Mouse (Mus musculus) kidney, adult 11 months (tissue): Measurements from ENCODE around the gene Ackr1.
A peak's percentile ranks its signal among the peaks of the same experiment; 100 is the strongest.
"Not testable (repeated sequence)": the region's sequence is repeated elsewhere in the genome, so short reads cannot be mapped to it uniquely, and the experiment has no call there.

ENCODE experiments used
- DNase-seq: peaks from one replicate; pipeline ENCODE4 v3.0.0; 2022

The Ackr1 gene

DNA sequence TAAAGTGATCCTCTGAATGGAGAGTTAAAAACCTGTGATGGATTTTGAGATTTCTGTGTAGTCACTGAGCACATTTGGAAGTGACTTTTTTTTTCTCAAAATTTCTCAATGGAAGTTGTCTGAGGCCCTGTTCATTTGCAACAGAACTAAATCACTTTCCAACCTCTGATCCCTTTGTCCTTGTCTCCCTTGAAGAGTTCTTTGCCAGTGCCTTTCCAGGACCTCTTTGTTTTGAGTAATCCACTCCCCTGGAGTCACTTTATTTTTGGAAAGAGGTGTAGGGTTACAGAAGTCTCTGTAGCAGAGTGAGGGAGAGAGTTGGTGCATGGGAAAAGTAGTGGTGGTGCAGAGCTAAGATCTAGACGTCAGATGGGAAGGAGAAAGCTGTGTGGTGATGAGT lies 15.0 kb upstream of the Ackr1 start:
- no peak for DNase-seq

- no peak for DNase-seq
These were observed 11.6 kb upstream of the Ackr1 start for GRCm38 (mm10) chr1:173345112-173345511.

DNA sequence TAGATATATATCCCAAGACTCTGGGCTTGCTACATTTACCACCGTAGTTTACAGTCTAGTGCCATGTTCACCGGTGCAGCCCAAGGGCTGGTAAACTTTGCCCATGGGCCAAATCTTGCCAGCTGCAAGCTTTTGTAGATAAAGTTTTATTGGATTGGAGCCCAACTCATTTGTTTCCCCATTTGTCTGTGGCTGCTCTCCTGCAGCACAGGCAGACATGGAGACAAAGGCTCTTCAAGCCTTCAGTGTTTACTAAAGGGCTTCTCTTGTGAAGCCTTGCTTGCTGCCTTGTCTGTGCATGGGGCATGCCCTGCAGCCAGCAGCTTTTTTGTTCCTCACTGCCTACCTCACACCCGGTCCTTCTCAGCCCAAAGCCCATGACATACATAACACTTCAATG lies 10.4 kb upstream of the Ackr1 start:
- no peak for DNase-seq

DNA sequence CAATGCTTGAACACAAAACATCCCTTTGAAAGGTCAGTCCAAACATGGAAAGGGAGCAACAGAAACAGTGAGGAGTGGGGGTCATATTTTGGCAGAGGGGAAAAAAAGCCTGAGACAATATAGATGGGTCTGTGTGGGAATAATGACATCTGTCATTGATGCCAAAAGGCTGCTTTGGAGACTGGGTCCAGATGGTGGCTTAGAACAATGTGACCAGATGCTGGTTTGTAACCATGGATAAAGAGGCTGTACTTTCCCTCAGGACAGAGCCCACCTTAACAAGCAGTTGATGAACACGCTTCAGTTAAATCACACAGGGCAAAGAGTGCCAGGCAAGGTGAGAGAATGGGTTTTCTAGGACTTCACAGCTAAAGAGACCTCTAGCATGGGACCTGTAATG lies 8.9 kb upstream of the Ackr1 start:
- no peak for DNase-seq

GRCm38 (mm10) chr1:173339543-173339942 lies 6.0 kb upstream of the Ackr1 start:
- peak; percentile 8 for DNase-seq

DNA sequence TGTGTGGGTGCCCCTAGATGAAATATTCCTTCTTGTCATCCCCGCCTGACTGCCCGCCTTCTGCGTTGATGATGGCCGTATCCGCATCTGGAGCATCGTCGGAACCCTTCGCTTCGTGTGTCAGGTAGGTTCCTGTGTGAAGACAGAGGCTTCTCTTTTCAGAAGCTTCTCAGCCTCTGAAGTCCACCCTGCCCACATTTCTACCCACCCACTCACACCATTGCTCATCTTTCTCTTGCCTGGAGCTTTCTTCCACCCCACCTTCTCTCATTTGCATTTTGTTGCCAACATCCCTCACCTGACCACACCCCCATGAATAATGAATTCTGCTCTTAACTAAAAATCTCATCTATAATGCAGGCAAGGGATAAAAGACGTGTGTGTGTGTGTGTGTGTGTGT lies 3.5 kb upstream of the Ackr1 start:
- no peak for DNase-seq

GRCm38 (mm10) chr1:173335903-173336302 lies 2.4 kb upstream of the Ackr1 start:
- no peak for DNase-seq

DNA sequence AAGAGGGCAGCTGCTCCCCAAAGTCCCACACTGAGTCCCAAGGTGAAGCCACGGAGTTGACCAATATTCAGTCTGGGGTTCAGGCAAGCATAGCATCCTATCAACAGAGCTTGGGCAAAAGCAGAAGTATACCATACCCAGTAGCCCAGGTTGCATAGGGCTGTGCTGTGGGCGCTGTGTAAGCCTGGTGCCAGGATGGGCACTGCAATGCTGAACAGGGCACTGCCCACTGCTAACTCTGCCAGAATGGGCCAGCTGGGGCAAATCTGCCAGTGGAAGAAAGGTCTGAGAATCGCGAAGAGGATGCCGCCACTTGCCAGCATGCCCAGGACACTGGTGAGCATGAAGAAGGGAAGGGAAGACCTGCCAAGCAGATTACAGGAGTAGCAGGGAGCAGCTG lies 1.1 kb downstream of the Ackr1 start:
- no peak for DNase-seq

DNA sequence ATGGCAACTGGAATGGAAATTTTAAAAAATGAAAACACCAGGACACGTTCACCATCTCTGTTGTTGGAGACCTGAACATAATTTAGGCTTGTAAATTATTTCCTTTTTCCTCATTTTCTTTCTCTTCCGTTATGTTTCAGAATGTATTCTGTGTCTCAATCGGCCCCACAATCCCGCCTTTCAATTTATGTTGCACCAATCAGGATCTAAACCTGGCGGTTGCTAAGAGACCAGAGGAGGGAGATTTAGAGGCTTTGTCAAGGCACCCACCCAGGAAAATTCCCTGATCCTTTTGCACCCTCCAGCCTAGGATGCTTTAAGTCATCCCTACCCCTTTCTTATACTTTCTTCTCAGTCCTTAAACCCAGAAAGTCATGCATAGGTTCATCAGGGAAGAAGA lies 3.8 kb downstream of the Ackr1 start:
- DNase-seq = no peak

DNA sequence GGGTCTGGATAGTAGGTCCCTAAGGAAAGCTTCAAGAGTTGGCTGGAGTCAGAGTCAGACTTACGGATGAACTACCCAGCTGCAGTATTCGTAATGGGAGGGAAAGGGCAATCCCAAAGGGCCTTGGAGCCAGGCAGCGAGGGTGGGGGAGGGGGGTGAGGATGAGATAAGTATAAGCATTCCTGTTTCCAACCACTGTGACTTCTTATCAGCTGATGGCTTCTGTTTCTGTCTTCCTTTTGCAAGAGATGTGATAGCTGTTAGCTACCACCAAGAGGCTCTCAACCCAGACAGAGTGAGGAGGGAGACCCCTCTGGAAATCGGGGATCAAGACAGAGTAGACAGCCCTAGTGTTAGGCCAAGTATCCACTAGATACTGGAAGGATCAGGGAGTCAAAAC lies 4.4 kb downstream of the Ackr1 start:
- DNase-seq = no peak

DNA sequence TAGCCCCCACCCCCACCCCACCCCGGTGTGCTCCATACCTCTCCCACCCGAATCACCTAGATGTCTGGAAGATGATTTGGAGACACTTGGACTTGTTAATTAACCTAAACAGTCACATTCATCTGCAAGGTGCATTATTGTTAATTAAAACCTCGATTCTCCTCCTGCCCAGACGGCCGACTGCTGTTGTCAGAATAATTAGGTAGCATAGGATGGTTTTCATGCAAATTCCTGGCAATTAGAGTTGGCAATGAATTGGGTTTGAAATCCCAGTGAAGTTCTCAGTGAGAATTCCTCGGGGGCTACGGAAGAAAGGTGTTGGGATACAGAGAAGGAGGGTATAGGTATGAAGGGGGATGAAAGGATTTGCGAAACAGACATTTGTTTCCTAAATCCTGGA lies 5.1 kb downstream of the Ackr1 start:
- DNase-seq = no peak

DNA sequence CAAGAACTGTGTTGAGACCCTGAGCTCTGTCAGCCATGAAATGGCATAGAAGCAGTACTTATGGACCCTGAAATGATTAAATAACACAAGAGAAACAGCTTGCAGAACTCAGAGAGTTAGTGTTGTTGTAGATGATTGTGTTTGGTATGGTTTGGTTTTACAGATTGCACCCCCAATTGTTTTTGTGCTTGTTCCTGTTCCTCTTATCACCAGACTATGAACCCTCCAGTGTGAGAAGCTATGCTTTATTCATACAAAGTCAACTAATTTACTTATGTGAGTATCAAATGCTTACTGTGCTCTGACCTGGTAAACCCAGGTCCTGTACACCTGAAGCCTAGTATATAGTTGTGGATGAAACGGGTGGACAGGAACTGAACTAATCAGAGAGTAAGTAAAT lies 7.0 kb downstream of the Ackr1 start:
- no peak for DNase-seq

DNA sequence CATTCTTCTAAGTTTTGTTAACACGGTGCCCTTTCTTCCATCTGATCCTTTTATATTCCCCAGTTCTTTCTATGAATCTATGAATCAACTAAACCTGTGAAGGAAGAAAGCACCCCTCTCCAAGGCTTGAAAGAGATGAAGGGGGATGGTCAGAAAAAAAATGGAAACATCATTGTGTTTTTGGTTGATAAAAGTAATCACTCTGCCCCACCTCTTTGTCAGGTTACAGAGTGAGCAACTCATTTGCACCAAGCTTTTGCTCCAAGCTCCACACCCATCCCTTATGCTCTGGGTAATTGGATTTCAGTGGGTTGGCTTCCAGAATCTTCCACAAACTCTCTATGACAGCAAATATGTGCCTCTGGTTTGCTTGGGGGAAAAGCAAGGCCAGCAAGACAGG lies 8.2 kb downstream of the Ackr1 start:
- no peak for DNase-seq

GRCm38 (mm10) chr1:173324961-173325360 lies 8.6 kb downstream of the Ackr1 start:
- DNase-seq = no peak

DNA sequence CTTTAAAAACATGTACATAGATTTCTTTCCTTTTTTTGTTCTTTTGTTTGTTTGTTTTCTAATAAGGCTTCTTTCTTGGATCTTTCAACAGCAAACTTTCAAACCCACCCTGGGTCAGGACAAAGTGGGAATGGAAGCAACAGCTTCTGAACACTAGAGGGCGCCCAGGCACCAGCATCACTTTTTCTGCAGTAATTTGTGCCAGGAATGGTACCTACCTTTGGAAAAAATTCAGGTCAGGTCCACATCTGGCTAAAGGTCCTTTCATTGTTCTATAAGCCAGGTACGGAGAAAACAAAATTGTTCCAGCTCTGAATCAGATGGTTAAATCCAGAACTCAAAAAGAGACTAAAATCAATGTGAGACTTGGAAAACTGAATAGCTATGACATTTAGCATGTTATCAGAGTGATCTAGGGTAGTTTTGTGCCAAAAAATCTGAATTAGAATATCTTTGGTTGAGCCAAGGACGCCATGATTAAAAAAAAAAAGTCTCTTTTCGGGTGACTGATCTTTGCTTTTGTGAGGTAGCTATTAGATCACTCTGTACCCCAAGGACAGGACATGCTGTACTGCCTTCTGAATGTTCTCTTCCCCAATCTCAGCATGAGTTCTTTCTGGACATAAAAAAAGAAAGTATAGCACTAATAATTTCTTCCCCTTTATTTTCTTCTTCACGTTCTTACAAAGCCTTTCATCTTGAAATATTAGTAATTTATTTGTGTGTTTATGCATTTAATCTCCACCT lies 9.5 kb downstream of the Ackr1 start:
- no peak for DNase-seq

GRCm38 (mm10) chr1:173322249-173322627 lies 11.3 kb downstream of the Ackr1 start:
- DNase-seq = no peak

GRCm38 (mm10) chr1:173321593-173322248 lies 11.8 kb downstream of the Ackr1 start:
- no peak for DNase-seq

- DNase-seq = no peak
These were observed 15.5 kb downstream of the Ackr1 start for GRCm38 (mm10) chr1:173317925-173318477.

GRCm38 (mm10) chr1:173315725-173316124 lies 17.8 kb downstream of the Ackr1 start:
- DNase-seq = no peak

DNA sequence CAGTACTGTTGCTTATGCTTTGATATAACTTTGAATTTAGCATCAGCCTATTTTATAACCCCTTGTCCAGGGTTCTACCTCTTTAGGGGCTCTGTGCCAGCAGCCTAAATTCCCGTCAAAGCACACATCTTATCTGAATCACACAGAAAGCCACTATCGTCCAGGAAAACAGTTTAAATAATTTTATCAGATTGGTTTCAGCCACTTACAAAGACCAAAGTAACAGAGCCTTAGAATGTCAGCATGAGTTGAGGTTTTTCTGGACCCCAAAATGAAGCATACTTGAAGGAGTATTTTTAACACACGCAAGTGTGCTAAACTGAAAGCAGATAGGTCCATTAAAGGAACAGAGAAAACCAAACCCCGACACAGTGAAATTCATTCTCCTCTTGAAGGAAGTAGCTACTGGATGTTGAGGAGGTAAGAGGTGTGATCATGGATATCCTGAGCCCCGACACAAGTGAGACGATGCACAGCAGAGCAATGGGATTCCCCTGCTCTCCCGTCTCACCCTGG lies 20.0 kb downstream of the Ackr1 start:
- DNase-seq = not testable (repeated sequence)

DNA sequence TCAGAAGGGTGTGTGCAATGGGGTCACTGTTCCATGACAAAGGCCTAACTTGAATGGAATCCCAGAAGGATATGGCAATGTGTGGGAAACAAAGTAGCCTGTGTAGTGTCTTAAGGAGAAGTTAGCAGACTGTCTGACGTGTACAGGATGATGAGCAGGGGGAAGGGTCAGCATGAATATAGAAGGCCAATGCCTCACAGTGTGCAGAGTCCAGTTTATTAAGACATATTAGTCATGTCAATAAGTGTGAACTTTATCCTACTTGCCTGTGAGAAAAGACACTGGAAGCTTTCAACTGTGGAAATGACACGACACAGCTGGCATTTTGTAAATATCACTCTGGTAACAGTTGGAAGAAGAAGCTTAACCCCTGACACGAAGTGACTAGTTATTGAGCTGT lies 30.8 kb downstream of the Ackr1 start:
- not testable (repeated sequence) for DNase-seq
